Mouse (Mus musculus) heart, adult 18-20 months (tissue): ENCODE data around the gene Bhlhb9. TPM values are rescaled to one million over a fixed set of nuclear protein-coding genes. Genes with fewer than 3 reads are reported as not detected.
A peak's percentile ranks its signal among the peaks of the same experiment; 100 is the strongest.
"Not testable (repeated sequence)": the region's sequence is repeated elsewhere in the genome, so short reads cannot be mapped to it uniquely, and the experiment has no call there.

Experiments
- DNase-seq, 2 experiments: peaks; one replicate each; pipeline ENCODE4 v3.0.0; 2021 to 2022; ENCODE audit warnings: mixed read lengths in 1 of 2
- long read RNA-seq, 2 experiments: library from polyadenylated mRNA; stranded (forward); transcript quantifications; one replicate each; pipeline ENCODE4 v2.0.0; 2021
- total RNA-seq, 2 experiments: library from RNA; stranded (reverse); gene quantifications; 2 replicates each; pipeline ENCODE4 v1.2.3; 2021

Gene Bhlhb9
- 10 to 100 TPM in 1 of 2 experiments, 1 to 10 TPM in 1; 8.5 to 15.3 TPM for total RNA-seq
- long read RNA-seq, experiment 1, transcript Bhlhb9-204 (5 exons, 2,812 nt), result major isoform, 5 of 6 reads
- long read RNA-seq, experiment 1, partial matches to known transcripts, result 0 of 6 reads
- long read RNA-seq, experiment 1, other reads (novel, unspliced or antisense), result 1 of 6 reads
- long read RNA-seq, experiment 2, transcript Bhlhb9-204 (5 exons, 2,812 nt), result major isoform, 7 of 9 reads
- long read RNA-seq, experiment 2, partial matches to known transcripts, result 0 of 9 reads
- long read RNA-seq, experiment 2, other reads (novel, unspliced or antisense), result 1 of 9 reads

GRCm38 (mm10) chrX:135797212-135797644 is at the start of gene Bhlhb9:
Bhlhb9 (plus strand) TSS chrX:135797594.
- DNase-seq, result peak; percentile 57

GRCm38 (mm10) chrX:135752832-135753231 is 44.6 kb upstream of the Bhlhb9 start:
- peak; percentile 49 to 85 for DNase-seq

- peak; percentile 9 to 43 for DNase-seq
These were observed 35.7 kb upstream of the Bhlhb9 start for GRCm38 (mm10) chrX:135761707-135762106.

- DNase-seq, result no peak
These were observed 29.3 kb upstream of the Bhlhb9 start for GRCm38 (mm10) chrX:135768043-135768548.

- DNase-seq, result no peak
These were observed 28.8 kb upstream of the Bhlhb9 start for GRCm38 (mm10) chrX:135768565-135768964.

- DNase-seq, result no peak
These were observed 5.9 kb upstream of the Bhlhb9 start for GRCm38 (mm10) chrX:135791536-135791935.

- no peak for DNase-seq
These were observed 5.1 kb upstream of the Bhlhb9 start for GRCm38 (mm10) chrX:135792326-135792725.

- peak; percentile 25 to 49 for DNase-seq
These were observed 1.6 kb upstream of the Bhlhb9 start for GRCm38 (mm10) chrX:135795591-135796304.

GRCm38 (mm10) chrX:135796305-135797211 is 836 bp upstream of the Bhlhb9 start:
- DNase-seq, result peak; percentile 1 to 25

- no peak for DNase-seq
These were observed 6.8 kb downstream of the Bhlhb9 start for GRCm38 (mm10) chrX:135804149-135804548.

- DNase-seq, result peak; percentile 7 to 60
These were observed 8.4 kb downstream of the Bhlhb9 start for GRCm38 (mm10) chrX:135805780-135806179.

- not testable (repeated sequence) for DNase-seq
These were observed 38.5 kb downstream of the Bhlhb9 start for GRCm38 (mm10) chrX:135835896-135836295.

- no peak for DNase-seq
These were observed 40.5 kb downstream of the Bhlhb9 start for GRCm38 (mm10) chrX:135837896-135838295.

- peak; percentile 18 to 25 for DNase-seq
These were observed 41.3 kb downstream of the Bhlhb9 start, which contains the start of gene Gprasp2 for GRCm38 (mm10) chrX:135838521-135839360. Gprasp2 (plus strand) TSS chrX:135839034.

- DNase-seq, result peak; percentile 23 to 29
These were observed 42.3 kb downstream of the Bhlhb9 start for GRCm38 (mm10) chrX:135839397-135840391.

GRCm38 (mm10) chrX:135866806-135867205 is 69.4 kb downstream of the Bhlhb9 start:
- not testable (repeated sequence) for DNase-seq

- no peak for DNase-seq
These were observed 79.3 kb downstream of the Bhlhb9 start for GRCm38 (mm10) chrX:135876679-135877078.

GRCm38 (mm10) chrX:135879626-135880025 is 82.2 kb downstream of the Bhlhb9 start:
- DNase-seq, result no peak

- DNase-seq, result peak; percentile 40 to 50
These were observed 88.2 kb downstream of the Bhlhb9 start for GRCm38 (mm10) chrX:135885411-135886233.
